Mouse (Mus musculus) liver, adult 2 months (tissue): ENCODE measurements around the gene Arhgap31. TPM values are rescaled to one million over a fixed set of nuclear protein-coding genes. Genes with fewer than 3 reads are reported as not detected.

Experiments
- DNase-seq: peaks from one replicate; pipeline ENCODE4 v3.0.0-alpha.2; 2011; ENCODE audit warnings: low read depth, low spot score; ENCODE audit errors: extremely low read depth
- H3K27ac ChIP-seq: fragments of 200-500 bp; replicated peaks from 2 replicates; pipeline ENCODE4 v1.5.1; 2012; ENCODE audit warnings: low read depth, mild to moderate bottlenecking, control low read depth, inconsistent platforms, low read length; ENCODE audit not compliant: insufficient read depth
- H3K27me3 ChIP-seq: fragments of 200-500 bp; 2 replicates; pipeline ENCODE4 v1.6.1; 2012; ENCODE audit warnings: mild to moderate bottlenecking, moderate library complexity, low read length, inconsistent platforms; ENCODE audit not compliant: control insufficient read depth, insufficient read depth
- H3K36me3 ChIP-seq: fragments of 200-500 bp; 2 replicates; pipeline ENCODE4 v1.6.1; 2012; ENCODE audit warnings: low read length, inconsistent platforms; ENCODE audit not compliant: control insufficient read depth, insufficient read depth
- H3K4me1 ChIP-seq: fragments of 200-500 bp; 2 replicates; pipeline ENCODE4 v1.6.1; 2011; ENCODE audit warnings: low read length; ENCODE audit not compliant: control insufficient read depth, insufficient read depth
- H3K4me3 ChIP-seq: fragments of 200-500 bp; 2 replicates; pipeline ENCODE4 v1.5.1; 2011; ENCODE audit warnings: low read depth, mild to moderate bottlenecking, control low read depth, low read length, moderate library complexity; ENCODE audit not compliant: insufficient read depth
- H3K79me2 ChIP-seq: fragments of 200-500 bp; 2 replicates; pipeline ENCODE4 v1.6.1; 2012; ENCODE audit warnings: inconsistent platforms, mild to moderate bottlenecking, low read length, moderate library complexity; ENCODE audit not compliant: control insufficient read depth, insufficient read depth
- H3K9ac ChIP-seq: fragments of 200-500 bp; 2 replicates; pipeline ENCODE4 v1.6.1; 2012; ENCODE audit warnings: low read depth, mild to moderate bottlenecking, control low read depth, inconsistent platforms, low read length
- CTCF ChIP-seq: fragments of 200-500 bp; IDR thresholded peaks from 2 replicates; pipeline ENCODE4 v1.5.1; 2011; ENCODE audit warnings: low read depth, low read length, control low read depth
- POLR2A ChIP-seq: fragments of 200-500 bp; IDR thresholded peaks from 2 replicates; pipeline ENCODE4 v1.6.1; 2011; ENCODE audit warnings: low read length, control low read depth; ENCODE audit not compliant: insufficient read depth; ENCODE audit errors: extremely low read depth
- WGBS: fragments of 180-500 bp; shearing (Covaris S2); methylation state at CpG from one replicate; pipeline ENCODE4 v1.1.7; 2018; 5-methylcytosine and 5-hydroxymethylcytosine counted together
- polyA plus RNA-seq: library from polyadenylated mRNA; depleted of rRNA; stranded (reverse); fragments of >200 nt; gene quantifications from 2 replicates; pipeline ENCODE4 v1.2.3, GENCODE M21; 2012
- total RNA-seq: library from RNA; depleted of rRNA; stranded (reverse); fragments of >200 nt; gene quantifications from 2 replicates; pipeline ENCODE4 v1.2.3, GENCODE M21; 2014

Gene Arhgap31
- total and polyA plus RNA-seq, 2 experiments, result 1.4 to 3.0 TPM

DNA sequence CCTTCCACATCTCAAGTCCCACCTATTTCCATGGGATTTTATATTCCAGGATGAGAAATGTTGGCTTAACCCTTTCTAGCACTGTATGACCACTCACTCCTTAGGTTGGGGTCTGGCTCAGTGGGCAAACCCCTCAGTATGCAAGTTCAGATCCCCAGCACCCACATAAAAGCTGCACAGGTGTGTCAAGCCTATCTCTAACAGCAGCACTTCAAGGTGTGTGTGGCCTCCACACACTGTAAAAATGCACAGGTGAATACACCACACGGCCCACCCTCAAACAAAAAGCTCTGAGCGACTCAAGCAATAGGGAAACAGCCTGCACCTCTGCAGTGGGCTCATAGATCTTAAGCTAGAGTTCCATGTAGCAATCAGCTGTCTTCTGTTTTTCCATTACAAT, 117.0 kb downstream of the Arhgap31 start:
- Histone ChIP-seq H3K4me1 (no peaks in the 10 kb centered on the region), H3K79me2 (no peaks in the 10 kb centered on the region), H3K9ac (no peak overlapping the region), H3K27me3 (no peaks in the 10 kb centered on the region), H3K4me3 (no peak overlapping the region), H3K36me3 (peaks cover 16% of the 10 kb centered on the region; the same call in 1 of the 2 replicates), H3K27ac (no peak overlapping the region)
- WGBS, result 79% methylated on average over 2 of the region's 2 CpGs
- no peak for DNase-seq
- TF ChIP-seq CTCF (no peak), POLR2A (no peak)

DNA sequence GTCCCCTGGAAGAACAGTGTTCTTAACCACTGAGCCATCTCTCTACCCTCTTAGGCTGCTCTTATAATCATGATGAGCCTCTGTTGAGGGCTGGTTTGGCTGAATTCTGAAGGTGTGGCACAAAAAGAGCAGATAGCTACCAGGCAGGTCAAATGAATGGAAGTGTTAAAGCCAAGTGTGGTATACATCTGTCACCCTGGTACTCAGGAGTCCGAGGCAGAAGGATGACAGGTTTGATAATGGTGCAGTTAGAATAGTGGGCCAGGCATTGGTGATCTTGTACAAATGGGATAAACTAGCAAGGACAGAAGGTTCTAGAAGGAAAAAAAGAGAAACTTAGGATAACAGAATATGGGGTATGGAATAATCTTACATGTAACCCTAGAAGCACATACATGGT, 118.6 kb downstream of the Arhgap31 start:
- DNase-seq, result no peak
- Histone ChIP-seq H3K9ac (no peak overlapping the region), H3K36me3 (peaks cover 24% of the 10 kb centered on the region), H3K79me2 (no peaks in the 10 kb centered on the region), H3K27me3 (no peaks in the 10 kb centered on the region), H3K27ac (no peak overlapping the region), H3K4me3 (no peak overlapping the region), H3K4me1 (no peaks in the 10 kb centered on the region)
- TF ChIP-seq CTCF, result no peak
- TF ChIP-seq POLR2A, result no peak
- WGBS, result 98% methylated on average over 1 of the region's 1 CpGs

GRCm38 (mm10) chr16:38592946-38593345, 120.1 kb downstream of the Arhgap31 start:
- no peak for TF ChIP-seq CTCF
- no peak for TF ChIP-seq POLR2A
- no peak overlapping the region for H3K4me3 ChIP-seq
- H3K36me3 ChIP-seq, result peaks cover 39% of the 10 kb centered on the region
- no peaks in the 10 kb centered on the region for H3K79me2 ChIP-seq
- WGBS, result 96% methylated on average over 4 of the region's 4 CpGs
- DNase-seq, result no peak
- no peak overlapping the region for H3K9ac ChIP-seq
- H3K27ac ChIP-seq, result no peak overlapping the region
- H3K27me3 ChIP-seq, result no peaks in the 10 kb centered on the region
- H3K4me1 ChIP-seq, result no peaks in the 10 kb centered on the region

- Histone ChIP-seq H3K9ac (no peak overlapping the region), H3K27ac (peak overlapping the region; percentile 31; the same call in 1 of the 2 replicates), H3K27me3 (no peaks in the 10 kb centered on the region), H3K79me2 (no peaks in the 10 kb centered on the region), H3K36me3 (peaks cover 43% of the 10 kb centered on the region), H3K4me1 (no peaks in the 10 kb centered on the region), H3K4me3 (no peak overlapping the region)
- no peak for DNase-seq
- 80% methylated on average over 12 of the region's 12 CpGs for WGBS
- TF ChIP-seq CTCF (no peak), POLR2A (no peak)
Observed at GRCm38 (mm10) chr16:38592026-38592678, 120.9 kb downstream of the Arhgap31 start.

GRCm38 (mm10) chr16:38591506-38591905, 121.6 kb downstream of the Arhgap31 start:
- Histone ChIP-seq H3K4me1 (no peaks in the 10 kb centered on the region), H3K9ac (no peak overlapping the region), H3K27ac (peak overlapping the region; percentile 39; the same call in 1 of the 2 replicates), H3K27me3 (no peaks in the 10 kb centered on the region), H3K79me2 (no peaks in the 10 kb centered on the region), H3K36me3 (peaks cover 47% of the 10 kb centered on the region), H3K4me3 (no peak overlapping the region)
- DNase-seq, result no peak
- TF ChIP-seq CTCF (no peak), POLR2A (no peak)
- 81% methylated on average over 3 of the region's 3 CpGs for WGBS

DNA sequence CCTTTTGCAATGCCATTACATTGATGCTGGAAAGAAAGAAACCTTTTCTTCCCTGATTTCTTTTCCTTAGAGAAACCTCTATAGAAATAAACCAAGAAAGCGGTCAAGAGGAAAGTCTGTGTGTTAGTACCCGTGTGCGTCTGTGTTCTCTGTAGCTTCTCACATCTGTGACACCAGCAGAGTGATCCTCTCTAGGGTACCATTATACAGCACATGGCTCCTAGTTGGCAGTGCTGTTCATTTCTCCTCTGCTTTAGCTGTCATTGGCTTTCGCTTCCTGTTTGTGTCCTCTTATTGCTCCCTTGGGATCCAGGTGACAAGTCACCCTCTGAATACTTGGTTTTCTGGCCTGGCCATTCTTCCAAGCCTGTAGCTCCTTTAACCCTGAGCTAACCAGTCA, 125.5 kb downstream of the Arhgap31 start:
- H3K9ac ChIP-seq, result no peak overlapping the region
- no peaks in the 10 kb centered on the region for H3K27me3 ChIP-seq
- H3K27ac ChIP-seq, result no peak overlapping the region
- whole genome bisulfite sequencing, result 98% methylated on average over 4 of the region's 4 CpGs
- no peaks in the 10 kb centered on the region for H3K4me1 ChIP-seq
- DNase-seq, result no peak
- no peak for TF ChIP-seq CTCF
- no peak for TF ChIP-seq POLR2A
- H3K4me3 ChIP-seq, result no peak overlapping the region
- no peaks in the 10 kb centered on the region for H3K79me2 ChIP-seq
- H3K36me3 ChIP-seq, result peaks cover 71% of the 10 kb centered on the region
